Mouse (Mus musculus) midbrain, embryonic 14.5 days (tissue): ENCODE measurements around the gene Jup. TPM values are rescaled to one million over a fixed set of nuclear protein-coding genes. Genes with fewer than 3 reads are reported as not detected.

ENCODE experiments used
- ATAC-seq: fragments of 200-750 bp; cut with Nextera tagmentation; 2 replicates; pipeline ENCODE4 v1.8.0; 2017; ENCODE audit warnings: moderate number of reproducible peaks, moderate library complexity; ENCODE audit not compliant: low FRiP score, low TSS enrichment
- DNase-seq: peaks from one replicate; pipeline ENCODE4 v3.0.0-alpha.2; 2015
- H3K27ac ChIP-seq: fragments of 300-500 bp; sonication (generic); replicated peaks from 2 replicates; pipeline ENCODE4 v1.5.1; 2014; ENCODE audit warnings: mild to moderate bottlenecking, low read depth, low read length, moderate library complexity
- H3K27me3 ChIP-seq: fragments of 300-500 bp; sonication (generic); 2 replicates; pipeline ENCODE4 v1.6.1; 2014; ENCODE audit warnings: low read length, control low read depth, mixed read lengths; ENCODE audit not compliant: control insufficient read depth, insufficient read depth
- H3K36me3 ChIP-seq: fragments of 300-500 bp; sonication (generic); 2 replicates; pipeline ENCODE4 v1.6.1; 2014; ENCODE audit warnings: low read length, control low read depth; ENCODE audit not compliant: control insufficient read depth, insufficient read depth
- H3K4me1 ChIP-seq: fragments of 300-500 bp; sonication (generic); 2 replicates; pipeline ENCODE4 v1.6.1; 2014; ENCODE audit warnings: mild to moderate bottlenecking, antibody characterized with exemption, low read length, control low read depth; ENCODE audit not compliant: control insufficient read depth, insufficient read depth
- H3K4me2 ChIP-seq: fragments of 300-500 bp; sonication (generic); 2 replicates; pipeline ENCODE4 v1.6.1; 2014; ENCODE audit warnings: mild to moderate bottlenecking, low read length, moderate library complexity
- H3K4me3 ChIP-seq: fragments of 300-500 bp; sonication (generic); replicated peaks from 2 replicates; pipeline ENCODE4 v1.5.1; 2014; ENCODE audit warnings: low read depth, low read length
- H3K9ac ChIP-seq: fragments of 300-500 bp; sonication (generic); replicated peaks from 2 replicates; pipeline ENCODE4 v1.6.1; 2014; ENCODE audit warnings: mild to moderate bottlenecking, low read length, moderate library complexity
- H3K9me3 ChIP-seq: fragments of 300-500 bp; sonication (generic); 2 replicates; pipeline ENCODE4 v1.6.1; 2016; ENCODE audit warnings: low read length, control low read depth, mixed read lengths; ENCODE audit not compliant: control insufficient read depth
- WGBS: fragments of 180-500 bp; shearing (Covaris S2); extraction: QIAGEN DNeasy Blood & Tissue Kit; methylation state at CpG from one replicate; pipeline ENCODE4 v1.1.7; 2014; 5-methylcytosine and 5-hydroxymethylcytosine counted together
- polyA plus RNA-seq: library from polyadenylated mRNA; unstranded; fragments of >200 nt; fragmentation: Nextera tagmentation; extraction: Ambion mirVana; gene quantifications from 2 replicates; pipeline ENCODE4 v1.2.1, GENCODE M21; 2014

The Jup gene
- polyA plus RNA-seq, 1 experiment from 2014 or later, result 70.0 TPM

- H3K9ac ChIP-seq, result no peak overlapping the region
- H3K4me1 ChIP-seq, result no peaks in the 10 kb centered on the region
- H3K27ac ChIP-seq, result no peak overlapping the region
- no peaks in the 10 kb centered on the region for H3K9me3 ChIP-seq
- peaks cover 87% of the 10 kb centered on the region for H3K36me3 ChIP-seq
- no peak overlapping the region for H3K4me3 ChIP-seq
- H3K4me2 ChIP-seq, result no peak overlapping the region
- DNase-seq (no peak), ATAC-seq (no peak)
- WGBS, result 88% methylated on average over 21 of the region's 21 CpGs
- no peaks in the 10 kb centered on the region for H3K27me3 ChIP-seq
These were observed 20.7 kb downstream of the Jup start for GRCm38 (mm10) chr11:100376746-100377389.

- Histone ChIP-seq H3K27me3 (no peaks in the 10 kb centered on the region), H3K9ac (no peak overlapping the region), H3K4me2 (no peak overlapping the region), H3K9me3 (no peaks in the 10 kb centered on the region), H3K4me1 (no peaks in the 10 kb centered on the region), H3K36me3 (peaks cover 87% of the 10 kb centered on the region), H3K4me3 (no peak overlapping the region), H3K27ac (no peak overlapping the region)
- no peak for DNase-seq
- ATAC-seq, result no peak
- 80% methylated on average over 4 of the region's 4 CpGs for WGBS
These were observed 21.6 kb downstream of the Jup start for GRCm38 (mm10) chr11:100376005-100376404.

GRCm38 (mm10) chr11:100375127-100375526, 22.4 kb downstream of the Jup start:
- 90% methylated on average over 9 of the region's 9 CpGs for WGBS
- DNase-seq (no peak), ATAC-seq (no peak)
- Histone ChIP-seq H3K4me3 (no peak overlapping the region), H3K27ac (no peak overlapping the region), H3K4me1 (no peaks in the 10 kb centered on the region), H3K4me2 (no peak overlapping the region), H3K9ac (no peak overlapping the region), H3K36me3 (peaks cover 85% of the 10 kb centered on the region), H3K27me3 (no peaks in the 10 kb centered on the region), H3K9me3 (no peaks in the 10 kb centered on the region)

DNA sequence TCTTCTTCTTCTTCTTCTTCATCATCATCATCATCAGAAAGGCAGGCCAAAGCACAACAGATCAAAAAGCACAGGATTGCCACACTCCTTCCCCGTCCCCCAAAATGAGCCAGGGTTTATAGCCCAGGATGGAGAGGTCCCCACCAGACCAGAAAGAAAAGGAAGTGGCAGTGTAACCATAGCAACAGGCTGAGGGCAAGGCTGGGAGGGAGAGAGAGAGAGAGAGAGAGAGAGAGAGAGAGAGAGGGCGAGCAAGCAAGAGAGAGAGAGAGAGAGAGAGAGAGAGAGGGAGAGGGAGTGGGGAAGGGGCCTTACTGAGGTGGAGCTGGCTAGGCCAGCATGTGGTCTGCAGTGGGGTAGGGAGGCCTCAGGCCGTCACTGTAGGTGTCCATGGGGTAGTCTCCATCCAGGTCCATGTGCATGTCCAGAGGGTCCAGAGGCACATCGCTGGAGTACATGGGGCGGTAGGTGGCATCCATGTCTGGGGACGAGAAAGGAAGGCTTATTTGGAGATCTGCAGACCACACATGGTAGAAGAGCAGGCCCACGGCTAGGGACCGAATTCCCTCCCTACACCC, 25.5 kb downstream of the Jup start:
- 65% methylated on average over 7 of the region's 8 CpGs for WGBS
- Histone ChIP-seq H3K27ac (no peak overlapping the region), H3K9ac (no peak overlapping the region), H3K4me1 (no peaks in the 10 kb centered on the region), H3K27me3 (no peaks in the 10 kb centered on the region), H3K9me3 (no peaks in the 10 kb centered on the region), H3K4me3 (no peak overlapping the region), H3K4me2 (no peak overlapping the region), H3K36me3 (peaks cover 68% of the 10 kb centered on the region)
- no peak for ATAC-seq
- peak; percentile 49 for DNase-seq

DNA sequence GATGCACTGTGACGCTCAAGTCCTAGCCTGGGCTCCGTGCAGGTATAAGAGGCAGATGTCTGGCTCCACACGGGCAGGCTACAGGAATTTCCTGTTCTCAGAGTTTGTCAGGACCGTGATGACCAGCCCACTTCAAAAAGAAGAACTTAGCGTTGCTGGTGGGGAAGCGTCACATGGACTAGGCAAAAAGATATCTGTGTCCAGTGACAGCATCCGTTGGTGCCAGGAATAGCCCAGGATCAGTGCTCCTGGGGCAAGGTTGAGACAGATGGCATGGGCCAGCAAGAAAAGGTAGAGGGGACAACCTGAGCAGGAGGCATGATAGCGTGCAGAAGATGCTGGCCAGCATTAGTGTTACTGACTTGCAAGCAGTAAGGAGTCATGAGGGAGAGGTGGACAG, 27.7 kb downstream of the Jup start:
- no peaks in the 10 kb centered on the region for H3K4me1 ChIP-seq
- peaks cover 47% of the 10 kb centered on the region for H3K36me3 ChIP-seq
- no peak for DNase-seq
- no peak overlapping the region for H3K9ac ChIP-seq
- no peak overlapping the region for H3K4me2 ChIP-seq
- H3K27me3 ChIP-seq, result no peaks in the 10 kb centered on the region
- no peak for ATAC-seq
- H3K27ac ChIP-seq, result no peak overlapping the region
- H3K4me3 ChIP-seq, result no peak overlapping the region
- no peaks in the 10 kb centered on the region for H3K9me3 ChIP-seq
- 84% methylated on average over 8 of the region's 8 CpGs for WGBS

DNA sequence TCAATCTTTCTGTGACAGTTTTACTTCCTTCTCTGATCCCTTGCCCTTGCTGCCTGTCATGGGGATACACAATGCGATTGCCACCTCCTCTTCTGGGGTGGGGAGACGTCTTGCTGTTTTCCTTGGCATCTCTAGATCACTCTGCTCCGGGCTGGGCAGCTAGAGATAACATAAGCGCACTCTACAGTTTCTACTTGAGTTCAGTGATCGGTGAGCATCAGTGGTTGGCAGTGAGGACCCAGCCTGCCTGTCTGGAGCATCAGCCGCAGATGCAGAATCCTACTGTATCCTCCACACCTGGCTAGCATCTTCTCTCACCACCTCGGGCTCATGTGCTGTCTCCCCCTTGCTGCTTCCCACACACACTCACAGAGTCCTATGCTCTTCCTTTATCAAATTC, 28.4 kb downstream of the Jup start:
- ATAC-seq (no peak), DNase-seq (no peak)
- Histone ChIP-seq H3K9ac (no peak overlapping the region), H3K4me1 (no peaks in the 10 kb centered on the region), H3K36me3 (peaks cover 43% of the 10 kb centered on the region), H3K4me3 (no peak overlapping the region), H3K27ac (no peak overlapping the region), H3K27me3 (no peaks in the 10 kb centered on the region), H3K9me3 (no peaks in the 10 kb centered on the region), H3K4me2 (no peak overlapping the region)
- WGBS, result 84% methylated on average over 7 of the region's 7 CpGs

GRCm38 (mm10) chr11:100362979-100363562, 34.5 kb downstream of the Jup start:
- H3K9ac ChIP-seq, result no peak overlapping the region
- H3K4me2 ChIP-seq, result no peak overlapping the region
- peak; percentile 78 for DNase-seq
- no peak overlapping the region for H3K27ac ChIP-seq
- ATAC-seq, result no peak
- H3K4me1 ChIP-seq, result no peaks in the 10 kb centered on the region
- H3K27me3 ChIP-seq, result peaks cover 4% of the 10 kb centered on the region; the same call in 1 of the 2 replicates
- 22% methylated on average over 12 of the region's 12 CpGs for WGBS
- H3K36me3 ChIP-seq, result no peaks in the 10 kb centered on the region
- no peak overlapping the region for H3K4me3 ChIP-seq
- H3K9me3 ChIP-seq, result no peaks in the 10 kb centered on the region

DNA sequence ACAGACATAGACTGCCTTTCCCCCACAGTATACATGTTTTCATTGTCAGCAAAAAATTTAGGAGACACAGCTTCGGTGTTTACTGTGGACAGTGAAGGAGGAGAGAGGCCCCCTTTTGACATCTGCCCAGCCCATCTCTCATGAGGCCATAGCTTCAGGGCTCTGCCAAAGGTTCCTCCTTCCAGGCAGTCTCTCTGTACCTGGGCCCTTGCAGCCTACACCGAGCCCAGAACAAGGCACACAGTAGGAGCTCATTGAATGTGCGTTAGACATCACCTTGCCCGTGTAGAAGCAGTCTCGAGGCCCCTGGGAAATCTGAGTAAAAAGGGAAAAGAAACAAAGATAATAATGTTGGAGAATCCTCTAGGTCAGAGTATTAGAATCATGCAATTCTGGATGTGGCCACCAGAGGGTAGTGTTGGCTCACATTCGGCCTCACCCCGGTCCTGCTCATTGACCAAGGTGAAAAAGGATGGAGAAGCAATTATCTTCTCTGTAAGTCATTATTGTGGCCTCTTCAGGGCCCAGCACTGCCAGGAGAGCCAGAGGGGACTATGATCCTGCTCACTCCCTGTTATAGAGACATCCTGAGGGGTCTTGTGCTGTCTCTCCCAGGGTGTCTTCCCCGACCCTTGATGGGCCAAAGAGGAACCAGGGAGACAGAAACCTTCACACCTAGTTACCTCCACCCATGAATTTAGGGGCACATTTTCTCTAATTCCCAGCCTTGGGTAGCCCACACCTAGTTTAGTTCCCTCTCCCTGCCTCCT, 35.2 kb downstream of the Jup start:
- H3K4me1 ChIP-seq, result no peaks in the 10 kb centered on the region
- H3K27ac ChIP-seq, result 0 out of 2 replicates have a peak overlapping the region, but pooled peaks have one; percentile 20
- H3K36me3 ChIP-seq, result no peaks in the 10 kb centered on the region
- H3K4me3 ChIP-seq, result no peak overlapping the region
- H3K9ac ChIP-seq, result no peak overlapping the region
- H3K27me3 ChIP-seq, result peaks cover 4% of the 10 kb centered on the region; the same call in 1 of the 2 replicates
- no peak overlapping the region for H3K4me2 ChIP-seq
- ATAC-seq (peak; percentile 57; the same call in 1 of the 2 replicates), DNase-seq (peak; percentile 87)
- 14% methylated on average over 8 of the region's 8 CpGs for WGBS
- no peaks in the 10 kb centered on the region for H3K9me3 ChIP-seq
